Comparison of ENCODE assay signal across 11 mouse cellular contexts in the genomic region with DNA sequence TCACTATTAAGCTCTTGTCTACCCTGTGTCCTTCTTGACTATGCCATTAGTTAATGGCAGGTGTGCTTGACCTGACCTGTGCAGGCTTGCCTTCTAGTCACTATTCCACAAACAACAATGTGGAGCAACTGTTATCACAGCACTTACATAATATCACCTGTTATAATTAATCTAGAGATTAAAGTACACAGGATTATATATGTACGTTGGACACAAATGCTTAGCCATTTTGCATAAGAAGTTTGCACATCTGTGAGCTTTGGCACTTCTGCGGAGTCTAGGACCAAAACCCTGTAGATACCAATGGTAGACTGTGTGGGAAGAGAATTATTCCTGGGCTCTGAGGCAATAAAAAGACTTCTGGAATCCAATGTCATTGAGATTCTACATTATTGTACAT.
"Had no signal": no experiment of that assay in that cellular context is flagged by ENCODE, and none has a peak within 500 bp of the region (broad histone marks: within the 10 kb centered on the region; RNA-seq: fewer than 3 reads in every experiment).

No protein-coding gene starts in this region.

- DNase-seq: left cerebral cortex, postnatal 4 days; liver; liver, embryonic 13.5 days; liver, postnatal 0 days; lung, adult 18-20 months; lung, adult 2 months; lung, postnatal 10 days; lung, postnatal 14 days; lung, postnatal 36 days; lung, postnatal 4 days; midbrain, embryonic 14.5 days had no signal
